Mouse (Mus musculus) liver, adult 2 months (tissue): ENCODE measurements at regions not wholly inside any gene's neighbourhood (a gene's known extent, or its start where the extent isn't known, plus 50 kb on each side); places are given as distances from the start of the nearest gene placed in this dataset.
"Not testable (repeated sequence)": the region's sequence is repeated elsewhere in the genome, so short reads cannot be mapped to it uniquely, and the experiment has no call there.

Source experiments
- CTCF ChIP-seq: fragments of 200-500 bp; IDR thresholded peaks from 2 replicates; pipeline ENCODE4 v1.5.1; 2011; ENCODE audit warnings: low read depth, low read length, control low read depth
- POLR2A ChIP-seq: fragments of 200-500 bp; IDR thresholded peaks from 2 replicates; pipeline ENCODE4 v1.6.1; 2011; ENCODE audit warnings: low read length, control low read depth; ENCODE audit not compliant: insufficient read depth; ENCODE audit errors: extremely low read depth

DNA sequence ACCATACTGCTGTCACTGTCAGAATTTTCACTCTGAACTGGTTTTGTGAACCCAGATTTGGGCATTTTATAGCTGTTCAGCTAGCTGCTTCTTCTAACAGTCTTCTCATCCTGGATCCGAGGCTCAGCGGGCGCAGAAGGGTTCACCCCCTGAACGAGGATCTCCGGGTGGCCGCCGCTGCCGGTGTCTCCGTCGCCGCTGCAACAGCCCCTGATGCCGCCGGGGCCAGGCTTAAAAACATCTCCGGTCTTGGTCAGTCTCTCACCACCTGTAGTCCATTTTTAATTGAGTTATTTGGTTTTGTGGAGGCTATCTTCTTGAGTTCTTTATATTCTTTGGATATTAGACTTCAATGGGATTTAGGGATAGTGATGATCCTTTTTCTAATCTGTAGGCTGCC lies 87.1 kb downstream of the Adam6a start:
- not testable (repeated sequence) for TF ChIP-seq CTCF, POLR2A
